Mouse (Mus musculus) testis, adult 2 months (tissue): ENCODE results near the gene Elmsan1. TPM values are rescaled to one million over a fixed set of nuclear protein-coding genes. Genes with fewer than 3 reads are reported as not detected.

ENCODE experiments used
- H3K27ac ChIP-seq: fragments of 200-500 bp; 2 replicates; pipeline ENCODE4 v1.5.1; 2012; ENCODE audit warnings: low read depth, low read length; ENCODE audit not compliant: control insufficient read depth, insufficient read depth
- H3K27me3 ChIP-seq: fragments of 200-500 bp; 2 replicates; pipeline ENCODE4 v1.6.1; 2012; ENCODE audit warnings: mild to moderate bottlenecking, low read length, moderate library complexity; ENCODE audit not compliant: control insufficient read depth, insufficient read depth
- H3K36me3 ChIP-seq: fragments of 200-500 bp; 2 replicates; pipeline ENCODE4 v1.6.1; 2012; ENCODE audit warnings: mild to moderate bottlenecking, low read length; ENCODE audit not compliant: control insufficient read depth, insufficient read depth
- H3K4me1 ChIP-seq: fragments of 200-500 bp; 2 replicates; pipeline ENCODE4 v1.6.1; 2012; ENCODE audit warnings: low read length; ENCODE audit not compliant: control insufficient read depth, insufficient read depth
- H3K4me3 ChIP-seq: fragments of 200-500 bp; 2 replicates; pipeline ENCODE4 v1.5.1; 2012; ENCODE audit warnings: low read depth, mild to moderate bottlenecking, low read length, moderate library complexity, mixed read lengths; ENCODE audit not compliant: control insufficient read depth
- CTCF ChIP-seq: fragments of 200-500 bp; IDR thresholded peaks from 2 replicates; pipeline ENCODE4 v1.5.1; 2012; ENCODE audit warnings: low read depth, mild to moderate bottlenecking, inconsistent platforms, low read length, moderate library complexity; ENCODE audit not compliant: control insufficient read depth, insufficient read depth, insufficient replicate concordance
- POLR2A ChIP-seq: fragments of 200-500 bp; IDR thresholded peaks from 2 replicates; pipeline ENCODE4 v1.6.1; 2012; ENCODE audit warnings: low read depth, mild to moderate bottlenecking, inconsistent platforms, low read length, moderate library complexity; ENCODE audit not compliant: control insufficient read depth
- polyA plus RNA-seq: library from polyadenylated mRNA; depleted of rRNA; stranded (reverse); fragments of >200 nt; gene quantifications from 2 replicates; pipeline ENCODE4 v1.2.3, GENCODE M21; 2012; rRNA removed

Elmsan1 gene
- 0.77 and 0.99 TPM in 2 replicates for polyA plus RNA-seq

DNA sequence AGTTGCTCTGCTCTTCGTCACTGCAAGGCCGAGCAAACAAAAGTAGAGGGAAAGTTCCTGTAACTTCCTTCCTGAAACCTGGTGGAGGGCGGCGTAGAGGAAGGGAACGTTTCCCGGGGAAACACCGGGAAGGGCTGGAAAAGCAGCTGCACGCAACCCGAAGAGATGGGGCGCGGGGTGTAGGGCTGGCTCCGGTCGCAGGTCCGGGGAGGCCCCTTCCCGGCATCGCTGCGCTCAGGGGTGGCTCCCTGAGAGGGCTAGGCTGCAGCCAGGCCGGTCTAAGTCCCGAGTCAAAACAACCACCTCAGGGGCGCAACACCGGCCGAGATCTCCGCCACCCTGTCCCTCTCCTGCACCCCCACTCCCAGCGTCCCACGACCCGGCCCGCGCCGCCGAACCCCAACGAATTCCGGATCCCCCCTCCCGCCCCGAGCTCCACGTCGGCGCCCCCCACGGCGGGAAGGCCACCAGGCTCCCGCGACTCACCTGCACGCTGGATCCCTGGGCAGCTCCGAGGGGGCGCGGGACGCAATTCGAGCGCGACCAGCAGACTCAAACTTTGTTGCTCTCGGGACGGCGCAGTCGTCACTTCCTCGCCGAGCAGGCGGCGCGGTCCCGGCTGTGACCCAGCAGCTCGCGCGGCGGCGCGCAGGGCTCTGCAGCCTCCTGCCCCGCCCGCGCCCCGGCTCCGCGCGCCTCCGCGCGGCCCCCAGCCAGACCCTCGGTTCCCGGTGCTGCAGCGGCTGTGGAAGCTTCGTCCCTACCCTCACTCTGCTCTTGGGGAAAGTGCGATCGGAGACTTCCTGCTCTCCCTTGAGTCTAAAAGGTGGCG is at the start of gene Elmsan1:
Gene Elmsan1, minus strand, starts transcription at position 593 of the 832 bp plus-strand sequence.
- Histone ChIP-seq H3K27ac (no peak within 1 kb of the TSS; the same call in 1 of the 2 replicates), H3K36me3 (no peaks in the 10 kb centered on the region), H3K4me1 (peaks cover 12% of the 10 kb centered on the region), H3K4me3 (peak within 1 kb of the TSS; percentile 82), H3K27me3 (no peaks in the 10 kb centered on the region)
- TF ChIP-seq POLR2A (no peak), CTCF (no peak)

DNA sequence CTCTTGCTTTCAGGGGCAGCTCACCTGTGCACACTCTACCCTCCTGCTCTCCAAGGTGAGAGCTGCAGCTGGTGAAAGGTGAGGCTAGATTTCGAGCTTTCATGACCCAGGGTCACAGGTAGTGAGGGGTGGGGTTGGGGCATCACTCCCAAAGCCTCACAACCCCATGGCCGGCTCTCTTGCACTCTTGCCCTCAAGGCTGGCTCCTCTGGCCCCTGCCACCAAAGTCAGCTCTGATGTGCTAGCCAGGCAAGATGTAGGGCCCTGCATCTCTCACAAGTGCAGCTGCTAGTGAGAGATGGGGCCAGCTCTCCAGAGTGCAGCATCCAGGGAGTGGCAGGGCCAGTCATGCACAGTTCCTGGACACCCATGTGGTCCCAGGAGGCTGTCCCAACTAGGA is 48.6 kb upstream of the Elmsan1 start:
- Histone ChIP-seq H3K36me3 (no peaks in the 10 kb centered on the region), H3K4me3 (no peak overlapping the region), H3K27ac (no peak overlapping the region), H3K27me3 (no peaks in the 10 kb centered on the region), H3K4me1 (no peaks in the 10 kb centered on the region)
- TF ChIP-seq CTCF: no peak

DNA sequence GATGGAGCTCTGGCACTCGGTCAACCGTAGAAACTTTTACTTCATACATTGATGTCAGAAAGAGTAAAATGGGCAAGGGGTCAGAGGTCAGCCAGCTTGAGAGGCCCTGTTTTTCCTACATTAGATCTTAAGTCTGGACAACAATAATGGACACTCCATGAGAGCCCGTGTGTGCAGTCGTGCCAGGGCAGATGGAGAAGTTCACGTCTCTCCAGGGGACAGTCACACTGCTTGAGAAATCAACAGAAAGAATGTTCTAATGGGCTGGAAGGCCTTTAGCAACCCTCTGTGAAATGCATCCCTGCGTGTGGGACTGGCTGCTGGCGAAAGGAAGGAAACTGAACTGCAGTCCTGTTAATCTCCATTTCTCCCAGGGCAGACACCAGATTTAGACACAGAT is 41.7 kb upstream of the Elmsan1 start:
- no peak overlapping the region for H3K4me3 ChIP-seq
- H3K36me3 ChIP-seq: no peaks in the 10 kb centered on the region
- no peaks in the 10 kb centered on the region; the same call in 1 of the 2 replicates for H3K4me1 ChIP-seq
- no peak overlapping the region for H3K27ac ChIP-seq
- TF ChIP-seq CTCF (no peak), POLR2A (no peak)
- H3K27me3 ChIP-seq: no peaks in the 10 kb centered on the region

DNA sequence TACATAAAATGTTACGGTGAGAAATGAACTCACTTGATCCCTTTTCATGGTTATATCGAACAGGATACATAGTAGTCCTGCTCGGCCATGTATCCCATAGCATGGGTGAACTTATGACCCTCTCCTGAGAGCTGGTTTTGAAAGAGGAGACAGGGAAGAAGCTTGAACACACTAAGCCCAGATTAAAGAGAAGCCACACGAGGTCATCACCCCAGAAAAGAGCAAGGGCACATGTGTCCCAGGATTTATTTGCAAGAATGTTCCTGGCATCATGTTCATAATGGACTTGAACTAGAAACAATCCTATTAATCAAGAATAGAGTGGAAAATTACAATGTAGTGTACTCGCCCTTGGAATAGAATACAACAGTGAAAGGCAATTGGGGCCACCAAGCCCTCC is 36.2 kb upstream of the Elmsan1 start:
- Histone ChIP-seq H3K27ac (no peak overlapping the region), H3K4me1 (no peaks in the 10 kb centered on the region; the same call in 1 of the 2 replicates), H3K27me3 (no peaks in the 10 kb centered on the region), H3K36me3 (no peaks in the 10 kb centered on the region), H3K4me3 (no peak overlapping the region)
- TF ChIP-seq POLR2A: no peak
- TF ChIP-seq CTCF: no peak

DNA sequence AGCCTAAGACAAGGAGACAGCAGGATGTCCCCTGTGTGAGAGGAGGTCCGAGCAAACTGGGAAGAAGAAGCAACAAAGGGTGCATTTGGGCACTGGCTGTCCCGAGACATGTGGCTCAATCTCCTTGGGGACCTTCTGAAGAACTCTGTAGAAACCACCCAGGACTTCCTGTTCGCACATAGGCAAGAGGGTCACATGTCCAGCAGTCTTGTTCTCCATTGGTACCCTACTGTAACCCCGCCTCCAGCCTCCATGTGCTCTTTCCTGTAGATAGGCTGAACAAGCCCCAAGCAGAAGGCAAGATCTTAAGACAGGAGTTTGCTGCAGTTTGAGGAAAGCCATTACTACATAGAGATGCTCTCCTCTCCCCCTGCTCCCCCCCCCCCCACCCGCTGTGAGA is 34.1 kb upstream of the Elmsan1 start:
- no peaks in the 10 kb centered on the region for H3K4me1 ChIP-seq
- H3K27ac ChIP-seq: no peak overlapping the region
- no peak overlapping the region for H3K4me3 ChIP-seq
- no peaks in the 10 kb centered on the region for H3K27me3 ChIP-seq
- TF ChIP-seq CTCF (no peak), POLR2A (no peak)
- H3K36me3 ChIP-seq: no peaks in the 10 kb centered on the region

DNA sequence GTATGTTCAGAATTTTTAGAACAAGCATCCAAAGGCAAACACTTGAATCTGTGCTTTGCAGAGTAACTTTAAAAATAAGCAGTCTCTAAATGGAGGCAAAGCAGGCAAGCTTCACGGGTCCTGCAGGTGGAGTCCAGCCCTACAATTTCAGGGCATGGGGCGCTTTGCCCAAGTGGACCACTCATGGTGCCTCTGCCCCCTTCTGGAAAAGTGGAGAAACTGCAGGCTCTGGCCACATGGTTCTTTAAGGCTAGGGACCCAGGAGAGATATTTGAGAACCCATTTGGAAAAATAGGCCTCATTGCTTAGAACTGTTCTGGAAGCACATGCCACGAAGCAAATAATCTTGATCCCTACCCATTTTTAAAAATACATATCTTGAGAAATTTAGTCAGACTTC is 30.5 kb upstream of the Elmsan1 start:
- no peak overlapping the region for H3K27ac ChIP-seq
- H3K27me3 ChIP-seq: no peaks in the 10 kb centered on the region
- TF ChIP-seq CTCF (peak; percentile 59; the same call in 1 of the 2 replicates), POLR2A (no peak)
- no peaks in the 10 kb centered on the region for H3K4me1 ChIP-seq
- H3K4me3 ChIP-seq: no peak overlapping the region
- no peaks in the 10 kb centered on the region for H3K36me3 ChIP-seq

DNA sequence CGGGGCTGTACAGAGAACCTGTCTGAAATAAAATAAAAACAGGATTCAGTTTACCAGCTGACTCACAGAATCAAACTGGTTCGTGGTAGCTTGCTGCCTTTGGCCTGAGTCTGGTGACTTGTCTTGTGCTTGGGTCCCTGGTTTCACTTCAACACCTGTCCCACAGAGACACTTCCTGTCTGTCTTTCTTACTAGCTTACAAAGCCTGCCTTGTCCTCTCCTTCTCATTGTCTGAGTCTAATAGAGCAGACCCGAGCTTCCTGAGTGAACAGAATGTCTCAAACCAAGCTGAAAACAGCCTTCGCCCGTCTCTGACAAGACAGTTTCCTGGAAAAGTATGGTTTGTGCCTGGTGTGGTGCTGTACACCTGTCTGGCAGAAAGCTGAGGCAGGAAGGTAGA is 27.0 kb upstream of the Elmsan1 start:
- H3K27ac ChIP-seq: no peak overlapping the region
- TF ChIP-seq CTCF (no peak), POLR2A (no peak)

More for the DNA sequence above, 27.0 kb upstream of the Elmsan1 start:
- no peaks in the 10 kb centered on the region for H3K4me1 ChIP-seq
- no peaks in the 10 kb centered on the region for H3K36me3 ChIP-seq
- no peak overlapping the region for H3K4me3 ChIP-seq
- no peaks in the 10 kb centered on the region for H3K27me3 ChIP-seq
